Mouse (Mus musculus) ES-E14 (cell line): ENCODE data around the gene Plekhm2.

Source experiments
- CHD2 ChIP-seq: IDR thresholded peaks from 2 replicates; pipeline ENCODE4 v1.6.1; 2014; ENCODE audit warnings: mild to moderate bottlenecking, low read depth, low read length, inconsistent platforms
- HCFC1 ChIP-seq: IDR thresholded peaks from 2 replicates; pipeline ENCODE4 v1.6.1; 2012; ENCODE audit warnings: low read length, inconsistent platforms, borderline replicate concordance; ENCODE audit not compliant: insufficient read depth
- MAFK ChIP-seq: IDR thresholded peaks from 2 replicates; pipeline ENCODE4 v1.6.1; 2014; ENCODE audit warnings: mild to moderate bottlenecking, low read depth, low read length, inconsistent platforms; ENCODE audit not compliant: insufficient read depth
- ZNF384 ChIP-seq: IDR thresholded peaks from 2 replicates; pipeline ENCODE4 v1.6.1; 2012; ENCODE audit warnings: low read depth, low read length, inconsistent platforms

DNA sequence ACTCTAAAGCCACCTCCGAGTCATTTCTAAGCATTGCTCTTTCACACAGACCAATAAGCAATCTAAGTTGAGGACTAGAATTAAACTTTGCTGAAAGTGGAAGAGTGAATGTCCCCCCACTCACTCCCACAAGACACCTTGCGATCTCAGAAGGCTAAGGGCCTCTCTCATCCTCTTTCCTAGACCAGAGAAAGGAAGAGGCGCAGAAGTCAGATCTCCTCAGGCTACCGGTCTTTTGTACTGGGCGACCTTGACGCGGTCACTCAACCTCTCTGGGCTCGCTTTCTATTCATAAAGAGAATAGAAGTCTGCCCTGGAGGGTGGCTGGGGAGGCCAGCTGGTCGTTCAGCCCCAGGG, 65.8 kb downstream of the Plekhm2 start:
- no peak; the same call in 1 of the 2 replicates for TF ChIP-seq CHD2
- no peak for TF ChIP-seq MAFK
- TF ChIP-seq ZNF384: no peak
- no peak for TF ChIP-seq HCFC1
